Mouse (Mus musculus) adrenal gland, adult 18-20 months (tissue): ENCODE measurements at regions not wholly inside any gene's neighbourhood (a gene's known extent, or its start where the extent isn't known, plus 50 kb on each side); places are given as distances from the start of the nearest gene placed in this dataset.
"Not testable (repeated sequence)": the region's sequence is repeated elsewhere in the genome, so short reads cannot be mapped to it uniquely, and the experiment has no call there.

ENCODE experiments used
- DNase-seq, 2 experiments: peaks; one replicate each; pipeline ENCODE4 v3.0.0; 2021 to 2022; ENCODE audit warnings: low spot score in 2 of 2

- no peak for DNase-seq
Measured at GRCm38 (mm10) chr4:67378632-67379031, 551.2 kb downstream of the Tlr4 start.

GRCm38 (mm10) chr4:67387834-67388233, 560.5 kb downstream of the Tlr4 start:
- no peak for DNase-seq

- DNase-seq, result no peak
Measured at GRCm38 (mm10) chr4:67402977-67403376, 575.6 kb downstream of the Tlr4 start.

GRCm38 (mm10) chr4:67424064-67424463, 596.7 kb downstream of the Tlr4 start:
- DNase-seq, result no peak

GRCm38 (mm10) chr4:67425712-67426111, 598.3 kb downstream of the Tlr4 start:
- DNase-seq, result no peak

- no peak for DNase-seq
Measured at GRCm38 (mm10) chr4:67447835-67448234, 620.5 kb downstream of the Tlr4 start.

- not testable (repeated sequence) for DNase-seq
Measured at GRCm38 (mm10) chr4:67459871-67460270, 632.5 kb downstream of the Tlr4 start.

GRCm38 (mm10) chr4:67473034-67473433, 645.6 kb downstream of the Tlr4 start:
- no peak for DNase-seq

GRCm38 (mm10) chr4:67477264-67477845, 650.0 kb downstream of the Tlr4 start:
- peak in 1 of 2 experiments; percentile 1 for DNase-seq

GRCm38 (mm10) chr4:67478081-67478480, 650.7 kb downstream of the Tlr4 start:
- no peak for DNase-seq

GRCm38 (mm10) chr4:67522235-67522634, 694.9 kb downstream of the Tlr4 start:
- no peak for DNase-seq

- no peak for DNase-seq
Measured at GRCm38 (mm10) chr4:67523158-67523557, 695.8 kb downstream of the Tlr4 start.

GRCm38 (mm10) chr4:67529586-67529985, 702.2 kb downstream of the Tlr4 start:
- DNase-seq, result no peak

- DNase-seq, result no peak
Measured at GRCm38 (mm10) chr4:67539466-67539865, 712.1 kb downstream of the Tlr4 start.

- no peak for DNase-seq
Measured at GRCm38 (mm10) chr4:67546013-67546412, 718.6 kb downstream of the Tlr4 start.

- no peak for DNase-seq
Measured at GRCm38 (mm10) chr4:67547957-67548356, 720.6 kb downstream of the Tlr4 start.

GRCm38 (mm10) chr4:67553511-67553910, 726.1 kb downstream of the Tlr4 start:
- DNase-seq, result no peak

GRCm38 (mm10) chr4:67574816-67575215, 747.4 kb downstream of the Tlr4 start:
- no peak for DNase-seq

GRCm38 (mm10) chr4:67589501-67589900, 762.1 kb downstream of the Tlr4 start:
- no peak for DNase-seq

- DNase-seq, result no peak
Measured at GRCm38 (mm10) chr4:67589976-67590727, 762.8 kb downstream of the Tlr4 start.

GRCm38 (mm10) chr4:67607166-67607565, 779.8 kb downstream of the Tlr4 start:
- DNase-seq, result no peak

- no peak for DNase-seq
Measured at GRCm38 (mm10) chr4:67614486-67615067, 787.2 kb downstream of the Tlr4 start.
